Mouse (Mus musculus): ENCODE measurements around the gene Cdh16.

DNA sequence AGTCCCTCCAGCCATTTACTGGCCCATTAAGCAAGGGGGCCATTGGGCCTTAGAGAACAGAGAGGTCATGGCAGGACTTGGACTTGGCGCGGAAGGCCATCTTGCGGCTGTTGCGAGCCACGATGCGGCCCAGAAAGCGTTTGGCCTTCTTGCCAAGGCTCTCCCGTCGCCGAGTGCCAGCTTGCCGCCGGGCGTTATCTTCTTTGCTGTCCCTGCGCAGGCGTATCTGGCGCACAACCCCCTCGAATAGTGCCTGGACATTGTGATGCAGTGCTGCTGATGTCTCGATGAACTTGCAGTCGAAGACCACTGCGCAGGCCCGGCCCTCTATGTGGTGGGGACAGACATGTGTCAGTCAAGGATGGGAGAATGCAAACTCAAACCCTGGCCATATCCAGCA, 4.2 kb upstream of the Cdh16 start:
- TF ChIP-seq CTCF (IDR thresholded peaks at IDR 0.05; ENCODE audit: control insufficient read depth, insufficient read depth, insufficient replicate concordance, low read depth, low read length), result no peak
- no peak for TF ChIP-seq POLR2A (IDR thresholded peaks at IDR 0.05; ENCODE audit: control insufficient read depth, low read depth, low read length)
